Mouse (Mus musculus): Measurements from ENCODE around the gene Vps37c. TPM values are rescaled to one million over a fixed set of nuclear protein-coding genes. Genes with fewer than 3 reads are reported as not detected.

Vps37c gene
- polyA plus RNA-seq, 1 experiment from 2014 or later, result 40.5 TPM

GRCm38 (mm10) chr19:10751607-10752006 lies 63.1 kb downstream of the Vps37c start:
- Histone ChIP-seq H3K9ac (replicated peaks; ENCODE audit: low read depth, low read length) (no peak overlapping the region), H3K27me3 (replicated peaks; ENCODE audit: control insufficient read depth, insufficient read depth, low read length) (no peaks in the 10 kb centered on the region), H3K27ac (ENCODE audit: low read length) (no peak overlapping the region), H3K4me3 (replicated peaks; ENCODE audit: low read length) (no peak overlapping the region), H3K4me1 (replicated peaks; ENCODE audit: control insufficient read depth, insufficient read depth, low read length) (no peaks in the 10 kb centered on the region), H3K4me2 (ENCODE audit: low read length) (no peak overlapping the region), H3K36me3 (ENCODE audit: control insufficient read depth, insufficient read depth) (no peaks in the 10 kb centered on the region), H3K9me3 (ENCODE audit: control insufficient read depth, low read length) (no peaks in the 10 kb centered on the region)
- no peak for ATAC-seq
- WGBS, result 91% methylated on average over 1 of the region's 1 CpGs

GRCm38 (mm10) chr19:10752106-10752505 lies 63.6 kb downstream of the Vps37c start:
- H3K36me3 ChIP-seq (ENCODE audit: control insufficient read depth, insufficient read depth), result no peaks in the 10 kb centered on the region
- no peaks in the 10 kb centered on the region for H3K4me1 ChIP-seq (replicated peaks; ENCODE audit: control insufficient read depth, insufficient read depth, low read length)
- 83% methylated on average over 6 of the region's 6 CpGs for WGBS
- H3K4me3 ChIP-seq (replicated peaks; ENCODE audit: low read length), result no peak overlapping the region
- no peaks in the 10 kb centered on the region for H3K27me3 ChIP-seq (replicated peaks; ENCODE audit: control insufficient read depth, insufficient read depth, low read length)
- no peak for ATAC-seq
- H3K9me3 ChIP-seq (ENCODE audit: control insufficient read depth, low read length), result no peaks in the 10 kb centered on the region
- no peak overlapping the region for H3K9ac ChIP-seq (replicated peaks; ENCODE audit: low read depth, low read length)
- no peak overlapping the region for H3K4me2 ChIP-seq (ENCODE audit: low read length)
- no peak overlapping the region for H3K27ac ChIP-seq (ENCODE audit: low read length)

GRCm38 (mm10) chr19:10752646-10753045 lies 64.1 kb downstream of the Vps37c start:
- no peak for ATAC-seq
- WGBS, result 87% methylated on average over 5 of the region's 5 CpGs
- H3K4me2 ChIP-seq (ENCODE audit: low read length), result no peak overlapping the region

DNA sequence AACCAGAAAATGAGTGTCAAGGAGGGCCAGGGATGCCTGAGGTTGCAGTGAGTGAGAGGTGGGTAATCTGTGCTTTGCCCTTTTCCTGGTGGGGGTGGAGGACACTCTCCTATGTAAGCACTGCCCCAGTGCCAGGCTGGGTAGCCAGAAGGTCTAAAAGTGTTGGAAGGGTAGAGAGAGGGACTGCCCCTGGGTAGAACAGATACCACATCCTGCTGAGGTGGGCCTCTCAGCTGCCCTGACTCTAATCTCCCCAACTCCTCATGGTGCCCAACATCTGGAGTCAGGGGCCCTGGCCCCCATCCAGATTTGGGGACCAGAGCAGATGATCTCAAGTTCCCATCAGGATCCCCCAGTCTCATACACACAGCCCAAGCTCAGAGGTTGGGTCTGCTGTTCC lies 68.6 kb downstream of the Vps37c start:
- H3K36me3 ChIP-seq (ENCODE audit: control insufficient read depth, insufficient read depth), result no peaks in the 10 kb centered on the region
- no peak for ATAC-seq
- H3K4me3 ChIP-seq (replicated peaks; ENCODE audit: low read length), result no peak overlapping the region
- no peak overlapping the region for H3K9ac ChIP-seq (replicated peaks; ENCODE audit: low read depth, low read length)
- no peaks in the 10 kb centered on the region for H3K27me3 ChIP-seq (replicated peaks; ENCODE audit: control insufficient read depth, insufficient read depth, low read length)
- no peaks in the 10 kb centered on the region for H3K9me3 ChIP-seq (ENCODE audit: control insufficient read depth, low read length)
- H3K27ac ChIP-seq (ENCODE audit: low read length), result no peak overlapping the region
- no peak overlapping the region for H3K4me2 ChIP-seq (ENCODE audit: low read length)
- no peaks in the 10 kb centered on the region for H3K4me1 ChIP-seq (replicated peaks; ENCODE audit: control insufficient read depth, insufficient read depth, low read length)

More at GRCm38 (mm10) chr19:10752646-10753045, 64.1 kb downstream of the Vps37c start:
- H3K9me3 ChIP-seq (ENCODE audit: control insufficient read depth, low read length), result no peaks in the 10 kb centered on the region
- no peak overlapping the region for H3K4me3 ChIP-seq (replicated peaks; ENCODE audit: low read length)
- no peak overlapping the region for H3K27ac ChIP-seq (ENCODE audit: low read length)
- no peaks in the 10 kb centered on the region for H3K27me3 ChIP-seq (replicated peaks; ENCODE audit: control insufficient read depth, insufficient read depth, low read length)
- no peaks in the 10 kb centered on the region for H3K36me3 ChIP-seq (ENCODE audit: control insufficient read depth, insufficient read depth)
- H3K4me1 ChIP-seq (replicated peaks; ENCODE audit: control insufficient read depth, insufficient read depth, low read length), result no peaks in the 10 kb centered on the region
- H3K9ac ChIP-seq (replicated peaks; ENCODE audit: low read depth, low read length), result no peak overlapping the region

DNA sequence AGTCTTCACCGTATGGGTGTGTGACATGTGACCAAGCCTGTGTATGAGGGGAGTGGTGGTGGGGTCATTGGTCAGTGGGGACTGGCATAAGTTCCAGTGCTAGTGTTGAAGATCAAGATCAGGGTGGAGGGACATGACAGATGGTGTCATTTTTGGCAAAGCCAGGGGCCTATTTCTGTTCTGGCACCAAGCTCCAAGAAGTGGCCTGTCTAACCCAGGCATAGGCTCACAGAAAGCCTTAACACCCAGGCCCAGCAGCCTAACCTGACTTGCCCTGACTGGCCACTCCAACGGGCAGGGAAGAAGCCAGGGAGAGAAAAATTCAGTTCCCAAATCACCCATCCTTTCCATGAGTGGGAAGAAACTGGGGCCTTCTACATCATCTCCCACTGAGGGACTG lies 69.0 kb downstream of the Vps37c start:
- 88% methylated on average over 2 of the region's 2 CpGs for WGBS
- no peak overlapping the region for H3K4me3 ChIP-seq (replicated peaks; ENCODE audit: low read length)
- ATAC-seq, result no peak

GRCm38 (mm10) chr19:10758708-10759107 lies 70.2 kb downstream of the Vps37c start:
- Histone ChIP-seq H3K27ac (ENCODE audit: low read length) (no peak overlapping the region), H3K4me1 (replicated peaks; ENCODE audit: control insufficient read depth, insufficient read depth, low read length) (no peaks in the 10 kb centered on the region), H3K27me3 (replicated peaks; ENCODE audit: control insufficient read depth, insufficient read depth, low read length) (no peaks in the 10 kb centered on the region), H3K9ac (replicated peaks; ENCODE audit: low read depth, low read length) (no peak overlapping the region), H3K9me3 (ENCODE audit: control insufficient read depth, low read length) (no peaks in the 10 kb centered on the region), H3K4me2 (ENCODE audit: low read length) (no peak overlapping the region), H3K36me3 (ENCODE audit: control insufficient read depth, insufficient read depth) (no peaks in the 10 kb centered on the region), H3K4me3 (replicated peaks; ENCODE audit: low read length) (no peak overlapping the region)
- WGBS, result 71% methylated on average over 6 of the region's 6 CpGs
- ATAC-seq, result no peak

More for the DNA sequence above, 69.0 kb downstream of the Vps37c start:
- no peak overlapping the region for H3K9ac ChIP-seq (replicated peaks; ENCODE audit: low read depth, low read length)
- H3K4me1 ChIP-seq (replicated peaks; ENCODE audit: control insufficient read depth, insufficient read depth, low read length), result no peaks in the 10 kb centered on the region
- no peak overlapping the region for H3K4me2 ChIP-seq (ENCODE audit: low read length)
- H3K27me3 ChIP-seq (replicated peaks; ENCODE audit: control insufficient read depth, insufficient read depth, low read length), result no peaks in the 10 kb centered on the region
- H3K36me3 ChIP-seq (ENCODE audit: control insufficient read depth, insufficient read depth), result no peaks in the 10 kb centered on the region
- H3K9me3 ChIP-seq (ENCODE audit: control insufficient read depth, low read length), result no peaks in the 10 kb centered on the region
- no peak overlapping the region for H3K27ac ChIP-seq (ENCODE audit: low read length)

GRCm38 (mm10) chr19:10759525-10759924 lies 71.0 kb downstream of the Vps37c start:
- Histone ChIP-seq H3K27me3 (replicated peaks; ENCODE audit: control insufficient read depth, insufficient read depth, low read length) (no peaks in the 10 kb centered on the region), H3K4me1 (replicated peaks; ENCODE audit: control insufficient read depth, insufficient read depth, low read length) (no peaks in the 10 kb centered on the region), H3K9me3 (ENCODE audit: control insufficient read depth, low read length) (no peaks in the 10 kb centered on the region), H3K27ac (ENCODE audit: low read length) (no peak overlapping the region), H3K9ac (replicated peaks; ENCODE audit: low read depth, low read length) (no peak overlapping the region), H3K4me3 (replicated peaks; ENCODE audit: low read length) (no peak overlapping the region), H3K36me3 (ENCODE audit: control insufficient read depth, insufficient read depth) (no peaks in the 10 kb centered on the region), H3K4me2 (ENCODE audit: low read length) (no peak overlapping the region)
- ATAC-seq, result no peak

DNA sequence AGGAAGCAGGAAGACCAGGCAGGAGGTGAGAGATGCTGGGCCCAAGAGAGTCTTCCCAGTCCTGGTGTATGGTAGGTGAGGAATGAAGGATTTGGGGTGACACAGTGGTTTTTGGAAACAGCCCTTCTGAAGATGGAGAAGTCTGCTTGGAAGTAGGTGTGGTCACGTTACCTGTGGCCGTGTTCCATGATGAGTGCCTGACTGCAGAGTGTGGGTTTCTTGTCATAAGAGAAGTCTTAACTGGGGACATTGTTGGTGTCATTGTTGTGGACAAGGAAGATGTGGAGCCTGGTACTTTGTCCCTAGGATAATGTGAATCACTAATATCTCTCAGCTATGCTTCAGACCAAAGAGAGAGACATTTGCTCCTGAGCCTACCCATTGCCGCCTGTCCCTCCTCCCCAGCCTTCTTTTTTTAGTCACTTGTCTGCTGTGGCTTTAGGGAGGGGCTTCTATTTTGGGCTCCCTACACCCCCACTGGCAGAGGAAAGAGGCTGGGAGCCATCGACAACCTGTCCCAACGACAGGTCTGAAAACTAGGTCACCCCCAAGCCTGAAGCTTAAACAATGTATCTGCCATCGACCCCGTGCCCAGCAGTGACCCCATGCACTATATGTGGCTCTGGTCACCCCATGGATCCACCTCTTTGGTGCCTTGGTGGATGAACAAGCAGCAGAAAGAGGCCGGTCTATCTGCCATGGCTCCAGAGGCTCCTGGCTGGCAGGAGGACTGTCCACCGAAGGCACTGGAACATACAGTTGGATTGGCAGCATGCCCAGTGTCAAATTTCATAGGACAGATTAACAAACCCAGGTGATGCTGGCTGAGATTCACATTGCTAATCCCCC lies 71.7 kb downstream of the Vps37c start:
- no peaks in the 10 kb centered on the region for H3K4me1 ChIP-seq (replicated peaks; ENCODE audit: control insufficient read depth, insufficient read depth, low read length)
- H3K4me3 ChIP-seq (replicated peaks; ENCODE audit: low read length), result no peak overlapping the region
- H3K9me3 ChIP-seq (ENCODE audit: control insufficient read depth, low read length), result no peaks in the 10 kb centered on the region
- no peaks in the 10 kb centered on the region for H3K36me3 ChIP-seq (ENCODE audit: control insufficient read depth, insufficient read depth)
- ATAC-seq, result no peak
- no peaks in the 10 kb centered on the region for H3K27me3 ChIP-seq (replicated peaks; ENCODE audit: control insufficient read depth, insufficient read depth, low read length)
- H3K27ac ChIP-seq (ENCODE audit: low read length), result no peak overlapping the region
- 77% methylated on average over 9 of the region's 9 CpGs for WGBS
- H3K4me2 ChIP-seq (ENCODE audit: low read length), result no peak overlapping the region
- H3K9ac ChIP-seq (replicated peaks; ENCODE audit: low read depth, low read length), result no peak overlapping the region

DNA sequence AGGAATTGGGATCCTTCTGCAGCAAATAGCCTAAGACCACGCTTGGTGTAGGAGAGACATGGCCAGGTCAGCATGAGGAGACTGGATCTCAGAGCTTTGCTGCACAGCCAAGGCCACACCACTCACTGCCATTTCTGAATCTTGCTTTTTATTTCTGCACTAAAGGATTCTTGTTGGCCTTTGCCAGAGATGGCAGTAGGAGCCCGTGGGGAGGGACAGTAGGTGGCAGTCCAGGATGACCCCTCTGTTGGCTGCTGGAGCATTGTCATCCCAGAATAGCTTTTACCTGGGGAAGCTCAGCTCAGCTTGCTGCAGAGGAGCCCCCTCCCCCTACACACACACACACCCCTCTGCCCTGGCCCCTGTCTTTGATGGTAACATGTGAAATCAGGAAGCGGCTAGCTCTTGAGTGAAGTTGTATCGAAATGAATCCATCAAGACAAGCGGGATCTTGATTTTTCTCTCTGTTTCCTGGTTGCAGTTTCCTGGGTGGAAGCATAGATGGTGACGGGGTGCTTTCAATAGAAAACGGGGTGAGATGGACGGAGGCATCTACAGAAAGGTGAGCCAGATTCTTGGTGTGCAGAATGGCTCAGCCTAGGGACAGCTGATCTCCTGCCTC lies 73.4 kb downstream of the Vps37c start:
- no peaks in the 10 kb centered on the region for H3K9me3 ChIP-seq (ENCODE audit: control insufficient read depth, low read length)
- H3K27ac ChIP-seq (ENCODE audit: low read length), result no peak overlapping the region
- no peak overlapping the region for H3K4me3 ChIP-seq (replicated peaks; ENCODE audit: low read length)
- no peaks in the 10 kb centered on the region for H3K4me1 ChIP-seq (replicated peaks; ENCODE audit: control insufficient read depth, insufficient read depth, low read length)
- no peak overlapping the region for H3K4me2 ChIP-seq (ENCODE audit: low read length)
- no peak for ATAC-seq
- H3K27me3 ChIP-seq (replicated peaks; ENCODE audit: control insufficient read depth, insufficient read depth, low read length), result no peaks in the 10 kb centered on the region
- H3K36me3 ChIP-seq (ENCODE audit: control insufficient read depth, insufficient read depth), result no peaks in the 10 kb centered on the region
- H3K9ac ChIP-seq (replicated peaks; ENCODE audit: low read depth, low read length), result no peak overlapping the region
- WGBS, result 87% methylated on average over 8 of the region's 8 CpGs

Data from forebrain, embryonic 16.5 days (tissue).